Mouse (Mus musculus) forebrain, embryonic 15.5 days (tissue): ENCODE measurements around the gene Vdr. TPM values are rescaled to one million over a fixed set of nuclear protein-coding genes. Genes with fewer than 3 reads are reported as not detected.

Experiments used
- ATAC-seq: fragments of 200-750 bp; cut with Nextera tagmentation; replicated peaks from 2 replicates; pipeline ENCODE4 v1.8.0; 2017; ENCODE audit warnings: mild to moderate bottlenecking, moderate TSS enrichment, moderate library complexity
- H3K27ac ChIP-seq: fragments of 300-500 bp; sonication (generic); replicated peaks from 2 replicates; pipeline ENCODE4 v1.5.1; 2015; ENCODE audit warnings: mild to moderate bottlenecking, inconsistent platforms
- H3K27me3 ChIP-seq: fragments of 300-500 bp; sonication (generic); 2 replicates; pipeline ENCODE4 v1.6.1; 2015; ENCODE audit warnings: inconsistent platforms
- H3K36me3 ChIP-seq: fragments of 300-500 bp; sonication (generic); 2 replicates; pipeline ENCODE4 v1.6.1; 2015; ENCODE audit warnings: mild to moderate bottlenecking, inconsistent platforms
- H3K4me1 ChIP-seq: fragments of 300-500 bp; sonication (generic); 2 replicates; pipeline ENCODE4 v1.6.1; 2015; ENCODE audit warnings: inconsistent platforms
- H3K4me2 ChIP-seq: fragments of 300-500 bp; sonication (generic); replicated peaks from 2 replicates; pipeline ENCODE4 v1.6.1; 2015; ENCODE audit warnings: mild to moderate bottlenecking, inconsistent platforms
- H3K4me3 ChIP-seq: fragments of 300-500 bp; sonication (generic); 2 replicates; pipeline ENCODE4 v1.5.1; 2015; ENCODE audit warnings: mild to moderate bottlenecking, inconsistent platforms
- H3K9ac ChIP-seq: fragments of 300-500 bp; sonication (generic); replicated peaks from 2 replicates; pipeline ENCODE4 v1.6.1; 2015; ENCODE audit warnings: mild to moderate bottlenecking, inconsistent platforms
- H3K9me3 ChIP-seq: fragments of 300-500 bp; sonication (generic); 2 replicates; pipeline ENCODE4 v1.6.1; 2016; ENCODE audit warnings: inconsistent platforms
- WGBS: fragments of 180-500 bp; shearing (Covaris S2); methylation state at CpG from one replicate; pipeline ENCODE4 v1.1.7; 2015; ENCODE audit warnings: mixed read lengths; 5-methylcytosine and 5-hydroxymethylcytosine counted together
- polyA plus RNA-seq: library from polyadenylated mRNA; unstranded; fragments of >200 nt; fragmentation: Nextera tagmentation; extraction: Ambion mirVana; gene quantifications from 2 replicates; pipeline ENCODE4 v1.2.1, GENCODE M21; 2015

The Vdr gene
- 0.08 and 0.09 TPM in 2 replicates for polyA plus RNA-seq

- Histone ChIP-seq H3K36me3 (no peaks in the 10 kb centered on the region), H3K4me3 (no peak within 1 kb of the TSS), H3K4me2 (no peak within 1 kb of the TSS), H3K27ac (no peak within 1 kb of the TSS), H3K9ac (no peak within 1 kb of the TSS), H3K27me3 (peaks cover 31% of the 10 kb centered on the region; the same call in 1 of the 2 replicates), H3K4me1 (peaks cover 19% of the 10 kb centered on the region), H3K9me3 (no peaks in the 10 kb centered on the region)
- ATAC-seq, result no peak
- WGBS, result 90% methylated on average over 2 of the region's 2 CpGs
Observed at GRCm38 (mm10) chr15:97910530-97910929, at the start of gene Vdr. Gene Vdr (minus strand): TSS chr15:97910630.

- no peaks in the 10 kb centered on the region for H3K27me3 ChIP-seq
- no peak overlapping the region for H3K4me3 ChIP-seq
- no peaks in the 10 kb centered on the region for H3K9me3 ChIP-seq
- no peak overlapping the region for H3K27ac ChIP-seq
- no peak for ATAC-seq
- no peak overlapping the region for H3K9ac ChIP-seq
- WGBS, result 59% methylated on average over 11 of the region's 11 CpGs
- H3K36me3 ChIP-seq, result no peaks in the 10 kb centered on the region
- H3K4me2 ChIP-seq, result no peak overlapping the region
- no peaks in the 10 kb centered on the region for H3K4me1 ChIP-seq
Observed at GRCm38 (mm10) chr15:97956416-97956815, 46.0 kb upstream of the Vdr start.

- ATAC-seq, result no peak
- Histone ChIP-seq H3K27me3 (no peaks in the 10 kb centered on the region), H3K9ac (no peak overlapping the region), H3K4me2 (no peak overlapping the region), H3K4me3 (no peak overlapping the region), H3K4me1 (no peaks in the 10 kb centered on the region), H3K27ac (no peak overlapping the region), H3K36me3 (no peaks in the 10 kb centered on the region), H3K9me3 (no peaks in the 10 kb centered on the region)
- 20% methylated on average over 4 of the region's 4 CpGs for WGBS
Observed at GRCm38 (mm10) chr15:97955742-97956141, 45.3 kb upstream of the Vdr start.

GRCm38 (mm10) chr15:97955286-97955685 is 44.9 kb upstream of the Vdr start:
- no peak for ATAC-seq
- H3K4me3 ChIP-seq, result no peak overlapping the region
- WGBS, result 64% methylated on average over 1 of the region's 1 CpGs
- no peak overlapping the region for H3K27ac ChIP-seq
- no peaks in the 10 kb centered on the region for H3K27me3 ChIP-seq
- H3K4me2 ChIP-seq, result no peak overlapping the region
- H3K4me1 ChIP-seq, result no peaks in the 10 kb centered on the region
- no peak overlapping the region for H3K9ac ChIP-seq
- H3K36me3 ChIP-seq, result no peaks in the 10 kb centered on the region
- H3K9me3 ChIP-seq, result no peaks in the 10 kb centered on the region

GRCm38 (mm10) chr15:97954671-97955070 is 44.2 kb upstream of the Vdr start:
- no peak overlapping the region for H3K27ac ChIP-seq
- H3K4me1 ChIP-seq, result no peaks in the 10 kb centered on the region
- whole genome bisulfite sequencing, result 81% methylated on average over 8 of the region's 8 CpGs
- no peak overlapping the region for H3K4me3 ChIP-seq
- H3K9ac ChIP-seq, result no peak overlapping the region
- no peaks in the 10 kb centered on the region for H3K9me3 ChIP-seq
- H3K27me3 ChIP-seq, result no peaks in the 10 kb centered on the region
- ATAC-seq, result no peak
- H3K4me2 ChIP-seq, result no peak overlapping the region
- H3K36me3 ChIP-seq, result no peaks in the 10 kb centered on the region

GRCm38 (mm10) chr15:97952889-97953189 is 42.4 kb upstream of the Vdr start:
- ATAC-seq, result 0 out of 2 replicates have a peak, but pooled peaks have one; percentile 10
- Histone ChIP-seq H3K9ac (no peak overlapping the region), H3K9me3 (no peaks in the 10 kb centered on the region), H3K36me3 (no peaks in the 10 kb centered on the region), H3K4me1 (no peaks in the 10 kb centered on the region), H3K4me3 (no peak overlapping the region), H3K4me2 (no peak overlapping the region), H3K27ac (no peak overlapping the region), H3K27me3 (no peaks in the 10 kb centered on the region)
- WGBS, result 70% methylated on average over 4 of the region's 4 CpGs

GRCm38 (mm10) chr15:97952137-97952888 is 41.9 kb upstream of the Vdr start:
- peak; percentile 68 for ATAC-seq
- no peaks in the 10 kb centered on the region for H3K9me3 ChIP-seq
- H3K9ac ChIP-seq, result no peak overlapping the region
- WGBS, result 13% methylated on average over 16 of the region's 16 CpGs
- no peak overlapping the region for H3K4me2 ChIP-seq
- no peaks in the 10 kb centered on the region for H3K4me1 ChIP-seq
- no peak overlapping the region for H3K4me3 ChIP-seq
- H3K27me3 ChIP-seq, result no peaks in the 10 kb centered on the region
- H3K27ac ChIP-seq, result no peak overlapping the region
- H3K36me3 ChIP-seq, result no peaks in the 10 kb centered on the region

- Histone ChIP-seq H3K9ac (no peak overlapping the region), H3K27ac (no peak overlapping the region), H3K9me3 (no peaks in the 10 kb centered on the region), H3K4me3 (no peak overlapping the region), H3K4me2 (no peak overlapping the region), H3K36me3 (no peaks in the 10 kb centered on the region), H3K27me3 (no peaks in the 10 kb centered on the region), H3K4me1 (no peaks in the 10 kb centered on the region)
- no peak for ATAC-seq
- WGBS, result 80% methylated on average over 7 of the region's 7 CpGs
Observed at GRCm38 (mm10) chr15:97950240-97950639, 39.8 kb upstream of the Vdr start.

- no peak for ATAC-seq
- H3K36me3 ChIP-seq, result no peaks in the 10 kb centered on the region
- H3K9me3 ChIP-seq, result no peaks in the 10 kb centered on the region
- WGBS, result 73% methylated on average over 3 of the region's 3 CpGs
- H3K4me1 ChIP-seq, result no peaks in the 10 kb centered on the region
- no peak overlapping the region for H3K9ac ChIP-seq
- H3K27ac ChIP-seq, result no peak overlapping the region
- no peak overlapping the region for H3K4me2 ChIP-seq
- H3K4me3 ChIP-seq, result no peak overlapping the region
- H3K27me3 ChIP-seq, result no peaks in the 10 kb centered on the region
Observed at GRCm38 (mm10) chr15:97949706-97950105, 39.3 kb upstream of the Vdr start.

- no peak for ATAC-seq
- no peaks in the 10 kb centered on the region for H3K36me3 ChIP-seq
- no peak overlapping the region for H3K4me3 ChIP-seq
- WGBS, result 29% methylated on average over 7 of the region's 7 CpGs
- H3K27ac ChIP-seq, result no peak overlapping the region
- H3K4me2 ChIP-seq, result no peak overlapping the region
- no peaks in the 10 kb centered on the region for H3K4me1 ChIP-seq
- H3K9ac ChIP-seq, result no peak overlapping the region
- no peaks in the 10 kb centered on the region for H3K9me3 ChIP-seq
- H3K27me3 ChIP-seq, result no peaks in the 10 kb centered on the region
Observed at GRCm38 (mm10) chr15:97948720-97949119, 38.3 kb upstream of the Vdr start.

GRCm38 (mm10) chr15:97945656-97946315 is 35.4 kb upstream of the Vdr start:
- H3K4me3 ChIP-seq, result no peak overlapping the region
- no peaks in the 10 kb centered on the region for H3K27me3 ChIP-seq
- H3K36me3 ChIP-seq, result no peaks in the 10 kb centered on the region
- H3K9me3 ChIP-seq, result no peaks in the 10 kb centered on the region
- no peaks in the 10 kb centered on the region for H3K4me1 ChIP-seq
- ATAC-seq, result no peak
- H3K27ac ChIP-seq, result no peak overlapping the region
- H3K4me2 ChIP-seq, result no peak overlapping the region
- no peak overlapping the region for H3K9ac ChIP-seq
- 85% methylated on average over 10 of the region's 11 CpGs for WGBS

GRCm38 (mm10) chr15:97944919-97945574 is 34.6 kb upstream of the Vdr start:
- Histone ChIP-seq H3K27me3 (no peaks in the 10 kb centered on the region), H3K9me3 (no peaks in the 10 kb centered on the region), H3K4me2 (no peak overlapping the region), H3K4me1 (no peaks in the 10 kb centered on the region), H3K27ac (no peak overlapping the region), H3K4me3 (no peak overlapping the region), H3K36me3 (no peaks in the 10 kb centered on the region), H3K9ac (no peak overlapping the region)
- WGBS, result 84% methylated on average over 11 of the region's 11 CpGs
- ATAC-seq, result no peak
